Mouse (Mus musculus): ENCODE data around the gene Coa3. TPM values are rescaled to one million over a fixed set of nuclear protein-coding genes. Genes with fewer than 3 reads are reported as not detected.
A peak's percentile ranks its signal among the peaks of the same experiment; 100 is the strongest.

The Coa3 gene
- polyA plus RNA-seq, 1 experiment from 2014 or later, result 244 TPM

- H3K4me3 ChIP-seq, result no peak overlapping the region
- H3K27me3 ChIP-seq (ENCODE audit: insufficient read depth, poor library complexity, severe bottlenecking), result no peaks in the 10 kb centered on the region
- 93% methylated on average over 5 of the region's 5 CpGs for WGBS
- H3K36me3 ChIP-seq, result no peaks in the 10 kb centered on the region
- H3K27ac ChIP-seq, result no peak overlapping the region
- no peak for DNase-seq (ENCODE audit: low spot score)
- peaks cover 12% of the 10 kb centered on the region for H3K4me1 ChIP-seq (replicated peaks)
- H3K9me3 ChIP-seq, result no peaks in the 10 kb centered on the region
Observed at GRCm38 (mm10) chr11:101236782-101237181, 42.1 kb downstream of the Coa3 start.

GRCm38 (mm10) chr11:101235429-101235828, 43.5 kb downstream of the Coa3 start:
- Histone ChIP-seq H3K9me3 (no peaks in the 10 kb centered on the region), H3K4me3 (no peak overlapping the region), H3K27ac (no peak overlapping the region), H3K27me3 (ENCODE audit: insufficient read depth, poor library complexity, severe bottlenecking) (no peaks in the 10 kb centered on the region), H3K4me1 (replicated peaks) (peaks cover 26% of the 10 kb centered on the region), H3K36me3 (no peaks in the 10 kb centered on the region)
- DNase-seq (ENCODE audit: low spot score), result no peak

DNA sequence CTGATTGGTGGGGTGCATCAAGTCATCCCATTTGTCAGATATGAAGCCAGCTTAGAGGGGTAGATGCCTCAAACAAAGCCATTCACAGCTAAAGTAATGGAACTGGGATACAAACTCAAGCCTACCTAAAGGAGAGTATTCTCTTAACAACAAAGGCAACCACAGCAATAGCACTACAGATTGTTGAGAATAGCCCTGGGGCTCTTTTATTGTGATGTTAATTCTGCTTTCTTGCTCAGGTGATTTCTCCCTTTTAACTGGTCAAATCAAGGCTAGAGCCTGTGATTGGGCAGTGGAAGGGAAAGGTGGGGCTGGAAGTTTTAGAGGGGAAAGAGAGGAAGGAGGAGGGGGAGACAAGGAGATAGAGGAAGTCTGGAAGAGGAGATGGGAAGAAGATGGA, 44.8 kb downstream of the Coa3 start:
- Histone ChIP-seq H3K4me3 (no peak overlapping the region), H3K9me3 (no peaks in the 10 kb centered on the region), H3K27me3 (ENCODE audit: insufficient read depth, poor library complexity, severe bottlenecking) (0 out of 2 replicates have a peak, but pooled peaks cover 3% of the 10 kb centered on the region), H3K36me3 (no peaks in the 10 kb centered on the region), H3K27ac (no peak overlapping the region), H3K4me1 (replicated peaks) (peaks cover 39% of the 10 kb centered on the region)
- no peak for DNase-seq (ENCODE audit: low spot score)

DNA sequence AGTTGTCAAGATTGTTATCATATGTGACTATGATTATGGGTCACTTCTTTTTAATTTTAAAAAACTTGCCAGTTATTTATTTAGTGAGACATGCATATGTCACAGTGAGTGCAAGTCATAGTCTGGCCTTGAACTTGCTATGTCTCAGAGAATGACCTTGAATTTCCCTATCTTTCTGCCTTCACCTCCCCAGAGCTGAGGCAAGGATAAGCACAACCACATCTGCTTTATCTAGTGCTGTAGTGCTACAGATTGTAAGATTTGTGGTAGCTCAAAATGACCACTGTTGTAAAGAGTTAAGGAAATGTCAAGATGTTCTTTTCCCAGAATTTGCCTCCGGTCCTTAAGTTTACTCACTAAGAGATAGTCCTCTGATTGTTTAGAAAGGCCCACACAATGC, 45.7 kb downstream of the Coa3 start:
- DNase-seq (ENCODE audit: low spot score), result no peak
- Histone ChIP-seq H3K27me3 (ENCODE audit: insufficient read depth, poor library complexity, severe bottlenecking) (peaks cover 3% of the 10 kb centered on the region; the same call in 1 of the 2 replicates), H3K4me3 (no peak overlapping the region), H3K4me1 (replicated peaks) (peaks cover 38% of the 10 kb centered on the region), H3K9me3 (no peaks in the 10 kb centered on the region), H3K27ac (no peak overlapping the region), H3K36me3 (no peaks in the 10 kb centered on the region)
- 94% methylated on average over 1 of the region's 1 CpGs for whole genome bisulfite sequencing

DNA sequence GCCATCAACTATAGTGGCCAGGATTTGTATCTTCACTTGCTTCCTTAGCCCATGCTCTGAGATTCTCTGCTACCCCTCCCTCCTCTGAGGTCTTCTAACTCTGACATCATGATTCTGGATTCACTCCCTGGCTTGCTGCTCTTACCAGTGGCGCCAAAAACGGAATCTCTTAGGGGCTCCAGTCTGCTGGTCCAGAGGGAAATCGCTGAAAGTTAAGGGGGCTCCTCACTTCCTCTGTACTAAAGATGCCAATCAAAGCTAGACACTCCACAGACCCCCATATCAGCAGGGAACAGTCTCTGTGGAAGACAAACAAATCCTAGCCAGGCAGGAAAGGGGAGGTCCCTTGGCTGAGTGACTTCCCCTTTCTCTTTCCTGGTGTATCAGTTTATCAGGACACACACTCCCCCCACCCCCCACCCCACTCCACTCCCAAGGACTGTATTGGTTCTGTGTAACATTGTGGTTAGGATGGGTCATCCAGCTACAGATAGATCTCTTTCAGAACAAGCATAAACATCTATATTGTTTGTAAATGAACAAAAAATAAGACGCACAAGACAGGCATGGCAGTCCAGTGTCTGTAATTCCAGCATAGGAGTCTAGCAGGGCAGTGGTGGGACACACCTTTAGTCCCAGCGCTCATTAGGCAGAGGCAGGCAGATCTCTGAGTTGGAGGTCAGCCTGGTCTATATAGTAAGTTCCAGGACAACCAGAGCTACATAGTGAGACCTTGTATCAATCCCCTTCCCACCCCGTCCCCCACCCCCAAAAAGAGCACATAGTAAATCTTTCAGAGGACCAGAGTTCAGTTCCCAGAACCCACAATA, 46.7 kb downstream of the Coa3 start:
- H3K4me1 ChIP-seq (replicated peaks), result peaks cover 34% of the 10 kb centered on the region
- peak overlapping the region; percentile 86 for H3K27ac ChIP-seq
- no peaks in the 10 kb centered on the region for H3K9me3 ChIP-seq
- peaks cover 9% of the 10 kb centered on the region; the same call in 1 of the 2 replicates for H3K27me3 ChIP-seq (ENCODE audit: insufficient read depth, poor library complexity, severe bottlenecking)
- 63% methylated on average over 6 of the region's 6 CpGs for WGBS
- H3K36me3 ChIP-seq, result no peaks in the 10 kb centered on the region
- no peak for DNase-seq (ENCODE audit: low spot score)
- H3K4me3 ChIP-seq, result peak overlapping the region; percentile 9; the same call in 1 of the 2 replicates

DNA sequence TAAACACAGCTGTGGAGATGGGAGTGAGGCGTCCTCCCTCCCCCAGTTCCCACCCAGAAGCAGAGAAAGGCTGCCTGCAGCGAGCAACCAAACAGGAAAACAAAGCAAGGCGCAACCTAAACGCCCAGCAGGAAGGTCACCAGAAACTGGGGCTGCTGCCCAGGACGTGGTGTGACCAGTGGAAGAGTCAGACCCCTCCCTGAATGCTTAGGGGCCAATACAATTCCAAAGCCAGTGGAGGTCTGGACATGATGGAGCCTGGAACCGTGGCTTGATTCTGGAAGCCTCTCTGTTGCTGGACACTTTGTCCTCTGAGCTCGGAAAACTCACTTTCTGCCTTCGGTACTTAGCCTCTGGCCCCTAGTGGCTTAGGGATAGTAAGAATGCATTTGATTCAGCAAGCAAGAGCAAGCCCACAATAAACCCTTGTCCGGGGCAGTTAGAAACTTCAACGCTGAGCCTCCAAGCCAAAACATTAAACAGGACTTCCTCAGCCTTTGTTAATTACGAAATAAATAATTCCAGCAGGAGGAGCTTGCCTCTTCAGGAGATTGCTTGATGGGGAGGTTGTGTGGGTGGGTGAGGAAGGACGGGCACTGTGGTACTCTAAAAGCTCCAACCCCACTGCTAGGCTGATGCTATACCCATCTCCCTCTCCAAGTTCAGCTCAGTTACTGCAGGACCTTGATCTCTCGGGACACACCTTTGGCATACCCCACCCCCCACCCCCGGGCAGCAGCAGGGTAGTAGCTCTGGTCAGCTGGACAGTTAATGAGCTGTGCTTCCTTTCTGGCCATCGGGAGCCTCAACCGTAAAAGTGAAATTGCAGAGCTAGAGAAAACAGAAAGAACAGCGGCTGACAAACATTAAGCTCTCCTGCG, 47.7 kb downstream of the Coa3 start:
- DNase-seq (ENCODE audit: low spot score), result peak; percentile 51
- Histone ChIP-seq H3K4me1 (replicated peaks) (peaks cover 37% of the 10 kb centered on the region), H3K9me3 (no peaks in the 10 kb centered on the region), H3K27ac (peak overlapping the region; percentile 86), H3K36me3 (no peaks in the 10 kb centered on the region), H3K27me3 (ENCODE audit: insufficient read depth, poor library complexity, severe bottlenecking) (peaks cover 9% of the 10 kb centered on the region; the same call in 1 of the 2 replicates), H3K4me3 (peak overlapping the region; percentile 9)
- 10% methylated on average over 18 of the region's 18 CpGs for WGBS

DNA sequence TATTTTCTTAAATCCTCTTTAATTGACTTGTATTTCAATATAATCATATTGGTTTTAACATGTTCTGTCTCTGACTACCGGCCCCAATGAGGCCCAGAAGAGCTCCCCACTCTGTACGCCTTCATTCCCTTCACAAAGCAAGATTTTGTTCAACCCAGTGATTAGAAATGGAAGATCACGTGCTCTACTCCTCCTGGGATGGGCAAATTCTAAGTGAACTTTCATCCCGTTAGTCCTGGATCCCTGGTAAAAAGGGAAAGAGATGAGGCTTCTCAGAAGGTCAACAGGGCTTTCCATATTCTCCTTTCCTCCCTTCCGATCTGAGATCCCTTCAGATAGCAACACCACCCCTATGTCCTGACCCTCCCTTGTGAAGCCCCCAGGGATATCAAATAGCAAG, 48.4 kb downstream of the Coa3 start:
- H3K36me3 ChIP-seq, result no peaks in the 10 kb centered on the region
- DNase-seq (ENCODE audit: low spot score), result no peak
- peaks cover 9% of the 10 kb centered on the region; the same call in 1 of the 2 replicates for H3K27me3 ChIP-seq (ENCODE audit: insufficient read depth, poor library complexity, severe bottlenecking)
- 14% methylated on average over 5 of the region's 5 CpGs for WGBS
- peak overlapping the region; percentile 9 for H3K4me3 ChIP-seq
- H3K9me3 ChIP-seq, result no peaks in the 10 kb centered on the region
- H3K4me1 ChIP-seq (replicated peaks), result peaks cover 44% of the 10 kb centered on the region
- peak overlapping the region; percentile 86 for H3K27ac ChIP-seq

DNA sequence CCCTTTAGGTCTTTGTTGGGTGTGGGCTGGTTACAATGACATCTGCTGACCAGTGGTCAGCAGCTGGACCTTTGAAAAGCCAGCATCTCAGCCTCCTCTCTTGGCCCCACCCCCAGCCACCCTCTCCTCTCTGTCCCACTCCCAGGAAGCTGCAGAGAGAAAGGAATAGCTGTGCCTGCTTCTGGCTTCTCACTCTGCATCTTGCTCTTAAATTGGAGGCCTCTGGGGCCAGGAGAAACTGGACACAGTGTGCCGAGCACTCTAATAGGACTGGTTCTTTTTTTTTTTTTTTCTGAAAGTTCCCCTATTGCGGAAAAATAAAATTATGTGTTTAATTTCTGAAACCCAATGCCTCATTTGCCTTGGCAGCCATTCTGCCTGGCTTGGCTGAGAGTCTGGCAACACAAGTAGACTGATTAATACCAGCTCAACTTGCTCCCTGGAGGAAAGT, 48.8 kb downstream of the Coa3 start:
- H3K4me3 ChIP-seq, result 0 out of 2 replicates have a peak overlapping the region, but pooled peaks have one; percentile 13
- DNase-seq (ENCODE audit: low spot score), result no peak
- no peaks in the 10 kb centered on the region for H3K36me3 ChIP-seq
- WGBS, result 25% methylated on average over 2 of the region's 2 CpGs
- no peaks in the 10 kb centered on the region for H3K9me3 ChIP-seq
- H3K4me1 ChIP-seq (replicated peaks), result peaks cover 48% of the 10 kb centered on the region
- H3K27me3 ChIP-seq (ENCODE audit: insufficient read depth, poor library complexity, severe bottlenecking), result peaks cover 9% of the 10 kb centered on the region; the same call in 1 of the 2 replicates
- H3K27ac ChIP-seq, result peak overlapping the region; percentile 86

DNA sequence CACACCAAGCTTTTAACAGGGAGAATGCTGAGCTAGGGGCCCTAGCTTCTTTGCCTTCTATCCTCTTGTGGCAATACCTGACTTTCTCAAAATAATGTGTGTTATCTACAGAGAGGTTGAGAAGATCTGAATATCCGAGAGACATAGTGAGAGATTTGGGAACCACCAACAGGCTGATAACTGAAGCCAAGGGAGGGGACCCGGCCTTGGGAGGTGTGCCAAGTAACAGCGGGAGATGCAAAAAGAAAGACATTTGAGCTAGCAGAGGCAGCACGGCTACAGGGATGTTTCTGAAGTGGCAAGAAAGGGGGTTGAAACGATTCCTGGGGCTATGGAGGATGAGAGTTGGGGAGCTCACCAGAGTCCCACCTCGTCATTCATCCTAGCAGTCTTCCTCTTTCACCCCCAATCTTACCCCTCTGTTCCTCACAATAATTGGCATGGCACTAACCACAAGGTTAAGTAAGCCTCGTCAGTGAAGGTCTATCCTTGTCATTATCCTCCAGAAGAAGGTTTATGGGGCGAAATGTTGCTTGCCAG, 49.5 kb downstream of the Coa3 start:
- Histone ChIP-seq H3K9me3 (no peaks in the 10 kb centered on the region), H3K36me3 (no peaks in the 10 kb centered on the region), H3K4me3 (no peak overlapping the region; the same call in 1 of the 2 replicates), H3K27me3 (ENCODE audit: insufficient read depth, poor library complexity, severe bottlenecking) (peaks cover 9% of the 10 kb centered on the region; the same call in 1 of the 2 replicates), H3K4me1 (replicated peaks) (peaks cover 50% of the 10 kb centered on the region), H3K27ac (peak overlapping the region; percentile 86)
- DNase-seq (ENCODE audit: low spot score), result no peak
- WGBS, result 22% methylated on average over 8 of the region's 8 CpGs

Other genes with a start within 250 kb of the Coa3 start
- gene Naglu, start 209.1 kb downstream of the Coa3 start, polyA plus RNA-seq (2016; fragmentation: Nextera tagmentation; extraction: Ambion mirVana), result 11.2 and 12.9 TPM in 2 replicates
- 0.14 TPM in 1 of 2 replicates, not detected in the other for gene Hsd17b1, start 200.7 kb downstream of the Coa3 start, polyA plus RNA-seq (2016; fragmentation: Nextera tagmentation; extraction: Ambion mirVana)
- 53.1 and 59.6 TPM in 2 replicates for gene Coasy, start 196.5 kb downstream of the Coa3 start, polyA plus RNA-seq (2016; fragmentation: Nextera tagmentation; extraction: Ambion mirVana)
- gene Mlx, start 191.8 kb downstream of the Coa3 start, polyA plus RNA-seq (2016; fragmentation: Nextera tagmentation; extraction: Ambion mirVana), result 44.7 and 49.7 TPM in 2 replicates
- gene Psmc3ip, start 183.7 kb downstream of the Coa3 start, polyA plus RNA-seq (2016; fragmentation: Nextera tagmentation; extraction: Ambion mirVana), result 59.7 and 72.5 TPM in 2 replicates
- 17.8 and 21.2 TPM in 2 replicates for gene Retreg3, start 159.2 kb downstream of the Coa3 start, polyA plus RNA-seq (2016; fragmentation: Nextera tagmentation; extraction: Ambion mirVana)
- 136 and 141 TPM in 2 replicates for gene Tubg1, start 159.2 kb downstream of the Coa3 start, polyA plus RNA-seq (2016; fragmentation: Nextera tagmentation; extraction: Ambion mirVana)
- 2.8 and 4.8 TPM in 2 replicates for gene Tubg2, start 123.2 kb downstream of the Coa3 start, polyA plus RNA-seq (2016; fragmentation: Nextera tagmentation; extraction: Ambion mirVana)
- gene Cntnap1, start 108.6 kb downstream of the Coa3 start, polyA plus RNA-seq (2016; fragmentation: Nextera tagmentation; extraction: Ambion mirVana), result 0.29 and 0.71 TPM in 2 replicates
- gene Plekhh3, start 107.8 kb downstream of the Coa3 start, polyA plus RNA-seq (2016; fragmentation: Nextera tagmentation; extraction: Ambion mirVana), result 5.8 and 11.8 TPM in 2 replicates
- gene Ccr10, start 103.7 kb downstream of the Coa3 start, polyA plus RNA-seq (2016; fragmentation: Nextera tagmentation; extraction: Ambion mirVana), result 0.15 and 0.20 TPM in 2 replicates
- 13.1 TPM in 2 replicates for gene Ezh1, start 52.7 kb downstream of the Coa3 start, polyA plus RNA-seq (2016; fragmentation: Nextera tagmentation; extraction: Ambion mirVana)
- gene Ramp2, start 33.1 kb downstream of the Coa3 start, polyA plus RNA-seq (2016; fragmentation: Nextera tagmentation; extraction: Ambion mirVana), result 63.9 and 72.3 TPM in 2 replicates
- 135 TPM in 2 replicates for gene Vps25, start 25.4 kb downstream of the Coa3 start, polyA plus RNA-seq (2016; fragmentation: Nextera tagmentation; extraction: Ambion mirVana)
- gene Wnk4, start 18.5 kb downstream of the Coa3 start, polyA plus RNA-seq (2016; fragmentation: Nextera tagmentation; extraction: Ambion mirVana), result 6.7 and 7.6 TPM in 2 replicates
- 0.95 and 1.9 TPM in 2 replicates for gene Cntd1, start 102 bp downstream of the Coa3 start, polyA plus RNA-seq (2016; fragmentation: Nextera tagmentation; extraction: Ambion mirVana)
- gene Becn1, start 23.2 kb upstream of the Coa3 start, polyA plus RNA-seq (2016; fragmentation: Nextera tagmentation; extraction: Ambion mirVana), result 153 and 166 TPM in 2 replicates
- 166 and 190 TPM in 2 replicates for gene Psme3, start 37.1 kb upstream of the Coa3 start, polyA plus RNA-seq (2016; fragmentation: Nextera tagmentation; extraction: Ambion mirVana)
- 1.5 and 2.1 TPM in 2 replicates for gene Aoc2, start 45.9 kb upstream of the Coa3 start, polyA plus RNA-seq (2016; fragmentation: Nextera tagmentation; extraction: Ambion mirVana)
- 0.06 TPM in 1 of 2 replicates, not detected in the other for gene Aoc3, start 51.5 kb upstream of the Coa3 start, polyA plus RNA-seq (2016; fragmentation: Nextera tagmentation; extraction: Ambion mirVana)
- gene G6pc, start 88.4 kb upstream of the Coa3 start, polyA plus RNA-seq (2016; fragmentation: Nextera tagmentation; extraction: Ambion mirVana), result not detected in 2 replicates
- gene Aarsd1, start 138.5 kb upstream of the Coa3 start, polyA plus RNA-seq (2016; fragmentation: Nextera tagmentation; extraction: Ambion mirVana), result 91.4 and 99.8 TPM in 2 replicates
- gene Gm27029, start 145.7 kb upstream of the Coa3 start, polyA plus RNA-seq (2016; fragmentation: Nextera tagmentation; extraction: Ambion mirVana), result 9.4 and 10.2 TPM in 2 replicates
- gene Rundc1, start 146.0 kb upstream of the Coa3 start, polyA plus RNA-seq (2016; fragmentation: Nextera tagmentation; extraction: Ambion mirVana), result 20.5 and 25.3 TPM in 2 replicates
- 4.0 and 4.5 TPM in 2 replicates for gene Ptges3l, start 146.2 kb upstream of the Coa3 start, polyA plus RNA-seq (2016; fragmentation: Nextera tagmentation; extraction: Ambion mirVana)
- gene Rpl27, start 163.2 kb upstream of the Coa3 start, polyA plus RNA-seq (2016; fragmentation: Nextera tagmentation; extraction: Ambion mirVana), result 414 and 455 TPM in 2 replicates
- 3.5 and 3.6 TPM in 2 replicates for gene Ifi35, start 169.3 kb upstream of the Coa3 start, polyA plus RNA-seq (2016; fragmentation: Nextera tagmentation; extraction: Ambion mirVana)
- gene Rnd2, start 185.9 kb upstream of the Coa3 start, polyA plus RNA-seq (2016; fragmentation: Nextera tagmentation; extraction: Ambion mirVana), result 97.9 and 208 TPM in 2 replicates
- 61.1 and 108 TPM in 2 replicates for gene Vat1, start 187.1 kb upstream of the Coa3 start, polyA plus RNA-seq (2016; fragmentation: Nextera tagmentation; extraction: Ambion mirVana)